Mouse (Mus musculus) intestine, embryonic 15.5 days (tissue): Measurements from ENCODE around the gene Gm28308. TPM values are rescaled to one million over a fixed set of nuclear protein-coding genes. Genes with fewer than 3 reads are reported as not detected.

ENCODE experiments used
- ATAC-seq: fragments of 200-750 bp; cut with Nextera tagmentation; 2 replicates; pipeline ENCODE4 v1.8.0; 2017; ENCODE audit warnings: moderate TSS enrichment, moderate library complexity
- H3K27ac ChIP-seq: fragments of 300-500 bp; sonication (generic); 2 replicates; pipeline ENCODE4 v1.5.1; 2015; ENCODE audit warnings: mild to moderate bottlenecking, inconsistent platforms
- H3K27me3 ChIP-seq: fragments of 300-500 bp; sonication (generic); replicated peaks from 2 replicates; pipeline ENCODE4 v1.6.1; 2015; ENCODE audit warnings: inconsistent platforms
- H3K36me3 ChIP-seq: fragments of 300-500 bp; sonication (generic); 2 replicates; pipeline ENCODE4 v1.6.1; 2015; ENCODE audit warnings: inconsistent platforms
- H3K4me1 ChIP-seq: fragments of 300-500 bp; sonication (generic); replicated peaks from 2 replicates; pipeline ENCODE4 v1.6.1; 2015; ENCODE audit warnings: inconsistent platforms
- H3K4me2 ChIP-seq: fragments of 300-500 bp; sonication (generic); replicated peaks from 2 replicates; pipeline ENCODE4 v1.6.1; 2015; ENCODE audit warnings: mild to moderate bottlenecking, inconsistent platforms
- H3K4me3 ChIP-seq: fragments of 300-500 bp; sonication (generic); replicated peaks from 2 replicates; pipeline ENCODE4 v1.5.1; 2015; ENCODE audit warnings: inconsistent platforms
- H3K9ac ChIP-seq: fragments of 300-500 bp; sonication (generic); 2 replicates; pipeline ENCODE4 v1.6.1; 2015; ENCODE audit warnings: inconsistent platforms
- H3K9me3 ChIP-seq: fragments of 300-500 bp; sonication (generic); 2 replicates; pipeline ENCODE4 v1.6.1; 2016; ENCODE audit warnings: inconsistent platforms
- WGBS: fragments of 180-500 bp; shearing (Covaris S2); methylation state at CpG from one replicate; pipeline ENCODE4 v1.1.7; 2015; 5-methylcytosine and 5-hydroxymethylcytosine counted together
- polyA plus RNA-seq: library from polyadenylated mRNA; unstranded; fragments of >200 nt; fragmentation: Nextera tagmentation; extraction: Ambion mirVana; gene quantifications from 2 replicates; pipeline ENCODE4 v1.2.1, GENCODE M21; 2015

The Gm28308 gene
- polyA plus RNA-seq, 1 experiment from 2014 or later = not detected

DNA sequence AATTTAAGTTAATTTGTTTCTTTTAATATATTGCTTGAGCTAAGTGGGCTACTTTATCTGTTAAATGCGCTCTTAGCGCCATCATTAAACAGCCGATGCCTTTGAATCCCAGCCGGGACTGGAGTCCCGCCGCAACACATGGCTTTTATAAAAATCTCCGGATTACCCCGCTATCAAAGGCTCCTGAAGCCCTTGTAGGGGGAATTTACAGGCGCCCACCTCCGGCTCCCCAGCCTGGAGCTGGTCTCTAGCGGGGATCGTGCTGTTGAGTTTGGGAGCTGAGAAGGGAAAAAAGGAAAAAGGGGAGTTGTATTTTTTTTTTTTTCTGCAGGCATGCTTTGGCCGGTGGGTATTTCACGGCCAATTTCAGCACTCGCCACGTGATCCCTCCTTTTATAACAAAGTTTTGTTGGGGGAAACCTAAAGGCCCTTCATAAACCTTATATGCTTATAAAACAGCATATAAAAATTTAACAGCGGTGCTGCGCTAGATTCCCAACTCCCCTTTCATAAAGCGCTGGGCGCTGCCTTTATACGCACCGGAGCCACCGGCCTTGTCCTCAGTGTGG lies 31.4 kb upstream of the Gm28308 start:
- H3K27me3 ChIP-seq = peaks cover 95% of the 10 kb centered on the region
- peak overlapping the region; percentile 21 for H3K9ac ChIP-seq
- H3K4me1 ChIP-seq = peaks cover 22% of the 10 kb centered on the region; the same call in 1 of the 2 replicates
- ATAC-seq = no peak
- 3% methylated on average over 23 of the region's 23 CpGs for WGBS
- H3K27ac ChIP-seq = no peak overlapping the region
- no peaks in the 10 kb centered on the region for H3K36me3 ChIP-seq
- no peaks in the 10 kb centered on the region for H3K9me3 ChIP-seq
- peak overlapping the region; percentile 27 for H3K4me2 ChIP-seq
- peak overlapping the region; percentile 28 for H3K4me3 ChIP-seq

- Histone ChIP-seq H3K4me3 (peak overlapping the region; percentile 28), H3K27ac (no peak overlapping the region), H3K4me1 (peaks cover 22% of the 10 kb centered on the region; the same call in 1 of the 2 replicates), H3K36me3 (no peaks in the 10 kb centered on the region), H3K4me2 (peak overlapping the region; percentile 15), H3K27me3 (peaks cover 92% of the 10 kb centered on the region), H3K9ac (no peak overlapping the region), H3K9me3 (no peaks in the 10 kb centered on the region)
- no peak for ATAC-seq
- WGBS = 2% methylated on average over 12 of the region's 12 CpGs
These were observed 30.6 kb upstream of the Gm28308 start for GRCm38 (mm10) chr6:52243681-52244121.

DNA sequence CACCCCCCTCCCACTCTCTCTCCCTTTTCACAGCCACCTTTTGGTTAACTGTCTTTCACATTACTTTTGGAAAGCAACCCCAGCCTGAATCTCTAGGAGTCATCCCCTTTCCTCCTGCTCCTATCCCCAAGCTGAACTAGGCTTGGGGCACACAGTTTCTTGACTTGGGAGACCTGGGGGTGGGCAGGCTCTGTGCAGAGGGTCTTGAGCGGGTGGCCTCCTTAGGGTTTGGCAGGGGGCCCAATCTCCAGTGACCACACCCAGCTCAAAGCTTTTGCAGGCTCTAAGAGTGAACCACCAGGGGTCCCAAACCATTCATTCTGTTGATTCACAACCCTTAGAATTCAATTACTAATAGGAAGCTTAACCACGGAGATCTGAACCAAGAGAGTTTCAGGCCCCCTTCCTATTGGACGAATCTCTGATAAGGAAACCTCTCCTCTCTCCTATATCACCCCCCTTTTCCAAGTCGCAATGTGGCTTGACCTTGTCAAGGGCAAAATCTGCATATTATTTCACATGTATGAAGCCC lies 29.7 kb upstream of the Gm28308 start:
- Histone ChIP-seq H3K9ac (no peak overlapping the region), H3K36me3 (no peaks in the 10 kb centered on the region), H3K9me3 (no peaks in the 10 kb centered on the region), H3K4me1 (peaks cover 22% of the 10 kb centered on the region; the same call in 1 of the 2 replicates), H3K27me3 (peaks cover 87% of the 10 kb centered on the region), H3K4me3 (no peak overlapping the region), H3K27ac (no peak overlapping the region), H3K4me2 (peak overlapping the region; percentile 15; the same call in 1 of the 2 replicates)
- WGBS = 13% methylated on average over 4 of the region's 4 CpGs
- ATAC-seq = no peak

- H3K9me3 ChIP-seq = no peaks in the 10 kb centered on the region
- peaks cover 89% of the 10 kb centered on the region for H3K27me3 ChIP-seq
- H3K9ac ChIP-seq = no peak overlapping the region
- no peak overlapping the region for H3K27ac ChIP-seq
- WGBS = 7% methylated on average over 9 of the region's 9 CpGs
- peaks cover 19% of the 10 kb centered on the region; the same call in 1 of the 2 replicates for H3K4me1 ChIP-seq
- H3K36me3 ChIP-seq = no peaks in the 10 kb centered on the region
- no peak for ATAC-seq
- H3K4me2 ChIP-seq = 0 out of 2 replicates have a peak overlapping the region, but pooled peaks have one; percentile 40
- H3K4me3 ChIP-seq = no peak overlapping the region
These were observed 28.0 kb upstream of the Gm28308 start for GRCm38 (mm10) chr6:52241001-52241621.

DNA sequence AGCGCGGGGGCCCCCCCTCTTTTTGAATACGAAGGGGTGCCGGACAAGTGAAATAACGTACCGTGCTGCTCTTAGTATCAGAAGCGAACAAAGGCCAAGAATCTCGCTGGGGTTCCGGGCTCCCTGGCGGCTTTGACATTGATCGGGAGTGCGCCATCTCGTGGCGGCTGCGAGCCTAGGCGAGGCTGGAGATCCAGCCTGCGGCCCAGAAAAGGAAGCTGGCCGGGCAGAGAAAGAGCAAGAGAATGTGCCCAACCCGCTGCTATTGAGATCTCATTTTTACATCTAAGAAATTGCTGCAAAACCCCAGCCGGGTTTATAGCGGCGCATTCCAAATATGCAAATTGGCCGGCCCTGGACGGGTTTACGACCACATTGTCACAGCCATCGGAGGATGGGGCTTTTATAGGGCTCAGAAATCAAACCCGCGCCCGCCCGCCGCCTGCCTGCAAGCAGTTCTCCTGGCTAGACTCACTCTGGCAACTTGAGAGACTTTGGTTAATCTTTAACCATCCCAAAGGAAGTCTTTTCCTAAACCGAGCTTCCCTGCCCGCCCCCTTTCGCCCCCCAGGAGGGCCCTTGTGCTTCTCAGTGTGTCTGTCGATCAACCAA lies 27.4 kb upstream of the Gm28308 start, which contains the start of gene Hoxa10:
Hoxa10 (minus strand) TSS at position 466 of the 612 bp plus-strand sequence.
- Histone ChIP-seq H3K4me1 (peaks cover 13% of the 10 kb centered on the region; the same call in 1 of the 2 replicates), H3K4me2 (peak within 1 kb of the TSS; percentile 40), H3K27ac (peak within 1 kb of the TSS; percentile 25), H3K27me3 (peaks cover 89% of the 10 kb centered on the region), H3K9me3 (no peaks in the 10 kb centered on the region), H3K36me3 (no peaks in the 10 kb centered on the region), H3K9ac (0 out of 2 replicates have a peak within 1 kb of the TSS, but pooled peaks have one; percentile 3), H3K4me3 (peak within 1 kb of the TSS; percentile 26)
- peak; percentile 77 for ATAC-seq
- WGBS = 1% methylated on average over 35 of the region's 35 CpGs

DNA sequence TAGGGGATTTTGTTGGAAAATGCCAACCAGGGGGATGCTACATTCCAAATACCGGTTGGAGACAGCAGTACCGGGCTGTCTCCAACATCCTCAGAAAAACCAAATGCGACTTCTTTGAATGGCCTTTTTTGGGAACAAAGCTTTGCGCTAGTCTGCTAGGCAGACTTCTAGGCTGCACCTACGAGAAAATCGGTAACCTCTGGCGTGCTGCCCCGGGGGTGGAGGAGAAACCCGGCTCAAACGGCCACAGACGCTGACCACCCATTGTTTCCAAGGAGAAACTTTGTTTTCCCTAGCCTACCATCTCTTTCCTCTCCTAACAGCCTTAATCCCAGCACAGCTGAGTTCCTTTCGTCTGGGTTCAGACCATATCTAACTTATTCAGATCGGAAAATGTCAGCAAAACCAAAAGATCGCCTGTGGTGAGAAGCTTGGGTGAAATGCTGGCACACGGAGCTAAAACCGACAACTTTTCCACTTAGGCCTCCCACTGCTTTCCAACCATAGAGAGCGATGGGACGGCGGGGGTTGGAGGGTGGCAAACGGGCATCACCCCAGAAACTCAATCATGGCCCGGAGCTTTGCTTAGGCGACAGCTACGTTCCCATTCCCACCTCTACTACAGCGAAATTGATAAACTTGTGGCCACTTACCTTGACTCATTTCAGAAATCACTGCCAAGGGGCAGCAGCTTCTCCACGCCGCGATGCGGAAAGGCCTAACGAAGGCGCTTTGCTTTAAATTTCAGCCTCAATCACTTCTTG lies 26.7 kb upstream of the Gm28308 start:
- no peak for ATAC-seq
- H3K27ac ChIP-seq = peak overlapping the region; percentile 25
- H3K27me3 ChIP-seq = peaks cover 89% of the 10 kb centered on the region
- H3K4me1 ChIP-seq = peaks cover 9% of the 10 kb centered on the region; the same call in 1 of the 2 replicates
- peak overlapping the region; percentile 40 for H3K4me2 ChIP-seq
- 2% methylated on average over 30 of the region's 30 CpGs for WGBS
- H3K4me3 ChIP-seq = peak overlapping the region; percentile 26
- H3K9ac ChIP-seq = 0 out of 2 replicates have a peak overlapping the region, but pooled peaks have one; percentile 3
- no peaks in the 10 kb centered on the region for H3K36me3 ChIP-seq
- no peaks in the 10 kb centered on the region for H3K9me3 ChIP-seq

- Histone ChIP-seq H3K27ac (no peak overlapping the region), H3K4me3 (0 out of 2 replicates have a peak overlapping the region, but pooled peaks have one; percentile 9), H3K9ac (no peak overlapping the region; the same call in 1 of the 2 replicates), H3K27me3 (peaks cover 91% of the 10 kb centered on the region), H3K4me2 (no peak overlapping the region), H3K9me3 (no peaks in the 10 kb centered on the region), H3K36me3 (no peaks in the 10 kb centered on the region), H3K4me1 (peaks cover 16% of the 10 kb centered on the region)
- WGBS = 4% methylated on average over 7 of the region's 7 CpGs
- no peak for ATAC-seq
These were observed 25.8 kb upstream of the Gm28308 start for GRCm38 (mm10) chr6:52238976-52239375.

DNA sequence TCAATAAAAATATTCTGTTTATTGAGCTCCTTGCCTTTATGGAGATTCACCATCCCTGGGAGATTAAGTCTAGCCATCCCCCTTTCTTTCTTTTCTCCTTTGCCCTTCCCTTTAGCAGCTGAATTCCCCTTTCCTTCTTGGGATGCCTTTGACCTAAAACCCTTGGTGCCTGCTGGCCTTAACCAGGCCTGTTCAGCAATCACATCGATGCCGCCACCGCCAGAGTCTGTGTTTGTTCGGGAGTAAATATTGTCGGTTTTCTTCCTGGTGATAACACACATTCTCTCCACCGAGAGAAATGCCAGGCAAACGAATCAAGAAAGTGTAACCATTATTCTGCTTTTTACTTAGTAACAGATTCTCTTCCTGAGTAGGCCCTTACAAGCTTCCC lies 25.0 kb upstream of the Gm28308 start:
- Histone ChIP-seq H3K9me3 (no peaks in the 10 kb centered on the region), H3K4me2 (peak overlapping the region; percentile 28), H3K4me3 (peak overlapping the region; percentile 2; the same call in 1 of the 2 replicates), H3K36me3 (no peaks in the 10 kb centered on the region), H3K27me3 (peaks cover 91% of the 10 kb centered on the region), H3K4me1 (peaks cover 14% of the 10 kb centered on the region), H3K9ac (no peak overlapping the region), H3K27ac (no peak overlapping the region)
- WGBS = 5% methylated on average over 7 of the region's 7 CpGs
- no peak for ATAC-seq

- H3K4me1 ChIP-seq = peaks cover 14% of the 10 kb centered on the region
- H3K27me3 ChIP-seq = peaks cover 91% of the 10 kb centered on the region
- peak overlapping the region; percentile 28 for H3K4me2 ChIP-seq
These were observed 24.4 kb upstream of the Gm28308 start for GRCm38 (mm10) chr6:52237346-52238154.

GRCm38 (mm10) chr6:52236806-52237205 lies 23.7 kb upstream of the Gm28308 start:
- WGBS = 17% methylated on average over 3 of the region's 3 CpGs
- H3K9ac ChIP-seq = no peak overlapping the region
- H3K27me3 ChIP-seq = peaks cover 92% of the 10 kb centered on the region
- H3K36me3 ChIP-seq = no peaks in the 10 kb centered on the region
- no peaks in the 10 kb centered on the region for H3K9me3 ChIP-seq
- no peak overlapping the region for H3K4me3 ChIP-seq
- ATAC-seq = no peak
- peaks cover 18% of the 10 kb centered on the region for H3K4me1 ChIP-seq
- no peak overlapping the region for H3K27ac ChIP-seq
- H3K4me2 ChIP-seq = 0 out of 2 replicates have a peak overlapping the region, but pooled peaks have one; percentile 9

More at GRCm38 (mm10) chr6:52237346-52238154, 24.4 kb upstream of the Gm28308 start:
- no peak overlapping the region; the same call in 1 of the 2 replicates for H3K9ac ChIP-seq
- H3K27ac ChIP-seq = no peak overlapping the region
- H3K36me3 ChIP-seq = no peaks in the 10 kb centered on the region
- 12% methylated on average over 10 of the region's 10 CpGs for WGBS
- no peaks in the 10 kb centered on the region for H3K9me3 ChIP-seq
- H3K4me3 ChIP-seq = peak overlapping the region; percentile 2; the same call in 1 of the 2 replicates
- ATAC-seq = no peak

DNA sequence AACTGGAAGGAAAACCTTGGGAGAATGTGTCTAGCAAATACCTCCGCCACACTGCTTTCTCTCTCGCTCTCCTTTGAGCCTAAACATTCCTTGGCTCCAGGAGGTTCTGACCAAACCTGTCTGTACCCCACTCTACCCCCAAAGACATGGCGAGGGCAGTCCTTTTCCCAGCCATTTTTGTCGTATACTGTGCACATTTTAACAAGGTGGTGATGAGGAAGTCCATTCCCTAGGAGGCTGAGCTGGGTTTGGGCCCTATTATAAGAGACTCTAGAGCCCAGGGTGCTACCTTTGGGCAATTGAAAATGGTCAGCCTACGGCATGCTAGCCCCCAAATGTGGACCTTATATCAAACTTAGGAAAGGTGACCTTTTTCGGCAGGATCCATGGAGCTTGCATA lies 22.7 kb upstream of the Gm28308 start:
- H3K27me3 ChIP-seq = peaks cover 87% of the 10 kb centered on the region
- no peak overlapping the region for H3K4me3 ChIP-seq
- no peaks in the 10 kb centered on the region for H3K9me3 ChIP-seq
- ATAC-seq = no peak
- no peak overlapping the region for H3K27ac ChIP-seq
- H3K4me2 ChIP-seq = peak overlapping the region; percentile 9; the same call in 1 of the 2 replicates
- peaks cover 18% of the 10 kb centered on the region for H3K4me1 ChIP-seq
- no peaks in the 10 kb centered on the region for H3K36me3 ChIP-seq
- 22% methylated on average over 6 of the region's 6 CpGs for WGBS
- no peak overlapping the region for H3K9ac ChIP-seq
